Mouse (Mus musculus) megakaryocyte-erythroid progenitor cell, adult 5-6 weeks (primary cell): ENCODE results near the gene Nol12. TPM values are rescaled to one million over a fixed set of nuclear protein-coding genes. Genes with fewer than 3 reads are reported as not detected.

Experiments used
- ATAC-seq: replicated peaks from 2 replicates; pipeline ENCODE4 v1.8.0; 2016; ENCODE audit warnings: mild to moderate bottlenecking, inconsistent platforms; ENCODE audit not compliant: severe bottlenecking, poor library complexity, low FRiP score, low TSS enrichment
- total RNA-seq, 2 experiments: library from RNA; stranded (forward) in 1 of 2; stranded (reverse) in 1 of 2; fragments of 200-1000, 215-1000 nt in 1 of 2; fragments of >200 nt in 1 of 2; fragmentation: Nextera tagmentation in 1 of 2; gene quantifications; 2 replicates each; pipeline ENCODE4 v1.2.3; 2014 to 2017

The Nol12 gene
- 52.3 and 56.7 TPM in 2 replicates for total RNA-seq (2014; fragmentation: Nextera tagmentation)
- total RNA-seq (2017): 15.3 and 31.6 TPM in 2 replicates

DNA sequence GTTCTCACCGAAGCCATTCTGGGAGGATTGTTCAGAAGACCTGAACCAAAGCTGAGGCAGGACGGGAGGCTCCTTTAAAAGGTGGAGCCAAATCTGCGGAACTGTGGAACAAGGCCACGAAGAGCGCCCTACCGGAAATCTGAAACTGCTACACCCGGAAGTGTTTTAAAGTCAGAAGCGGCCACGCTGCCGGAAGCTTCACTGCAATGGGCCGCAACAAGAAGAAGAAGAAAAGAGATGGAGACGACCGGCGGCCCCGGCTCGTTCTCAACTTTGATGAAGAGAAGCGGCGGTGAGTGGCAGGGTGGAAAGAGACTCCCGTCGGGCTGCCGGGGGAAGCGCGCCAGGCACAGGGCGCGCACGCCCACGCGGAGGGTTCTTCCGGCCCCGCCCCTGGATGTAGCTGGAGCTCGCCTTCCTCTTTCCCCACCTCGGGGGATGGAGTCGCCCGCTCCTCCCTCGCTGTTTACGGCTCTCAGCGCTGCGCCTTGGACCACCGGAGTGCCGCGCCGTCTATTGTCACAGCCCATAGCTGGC is at the start of gene Nol12:
TSS of gene Nol12 (plus strand) at position 150 of the 537 bp plus-strand sequence.
- ATAC-seq: peak; percentile 74

DNA sequence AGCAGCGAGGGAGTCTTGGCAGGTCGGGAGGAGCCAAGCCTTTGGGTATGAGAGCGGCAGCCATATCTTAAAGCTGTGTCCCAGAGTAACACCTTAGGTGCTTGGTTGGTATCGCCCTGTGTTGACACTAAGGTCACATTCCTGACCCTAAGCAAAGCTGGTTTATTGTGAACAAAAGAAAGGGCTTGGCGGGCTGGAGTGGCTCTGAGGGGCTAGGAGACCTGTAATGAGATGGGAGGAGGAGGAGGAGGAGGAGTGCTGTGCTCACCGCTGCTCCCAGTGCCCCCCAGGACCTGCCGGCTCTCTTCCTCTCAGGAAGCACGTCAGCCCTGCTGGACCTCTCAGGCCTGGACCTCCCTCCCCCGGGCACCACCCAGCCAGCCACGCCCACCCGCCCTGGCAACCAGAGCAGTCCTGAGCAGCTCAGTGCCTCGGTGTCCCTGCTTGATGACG is 45.3 kb upstream of the Nol12 start:
- no peak for ATAC-seq

DNA sequence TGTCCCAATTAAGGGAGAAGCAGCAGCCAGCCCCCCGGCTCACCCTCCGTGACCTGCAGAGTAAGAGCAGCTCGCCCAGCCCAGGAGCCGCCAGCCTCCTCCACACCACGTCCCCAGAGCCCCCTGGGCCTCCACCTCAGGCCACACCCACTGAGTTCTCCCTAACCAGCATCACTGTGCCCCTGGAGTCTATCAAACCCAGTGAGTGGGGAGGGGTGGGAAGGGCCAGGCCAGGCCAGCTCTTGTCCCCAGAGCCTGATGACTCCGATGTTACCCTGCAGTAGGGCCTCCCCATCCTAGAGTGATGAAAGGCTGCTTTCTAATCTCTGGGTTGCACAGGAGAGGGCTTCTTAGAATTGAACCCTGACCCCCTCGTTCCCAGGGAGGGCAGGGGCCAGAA is 42.3 kb upstream of the Nol12 start:
- no peak for ATAC-seq

DNA sequence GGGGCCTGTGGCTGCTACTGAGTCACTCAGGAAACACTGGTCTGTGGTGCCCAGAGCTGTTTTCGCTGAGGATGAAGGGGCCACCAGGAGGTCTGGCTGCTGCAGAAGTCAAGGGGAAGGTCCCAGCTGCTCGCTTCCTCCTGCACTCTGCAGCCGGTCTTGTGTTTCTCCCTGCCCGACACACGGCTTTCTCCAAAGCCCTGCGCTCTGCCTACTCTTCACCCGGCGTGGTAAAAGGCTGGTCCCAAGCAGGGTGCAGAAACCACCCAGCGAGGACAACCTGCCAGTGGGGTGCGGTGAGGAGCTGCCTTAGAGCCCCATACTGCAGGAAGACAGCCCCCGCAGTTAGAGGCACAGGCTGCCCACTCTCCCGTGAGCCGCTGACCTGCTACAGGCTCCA is 40.0 kb upstream of the Nol12 start:
- no peak for ATAC-seq

DNA sequence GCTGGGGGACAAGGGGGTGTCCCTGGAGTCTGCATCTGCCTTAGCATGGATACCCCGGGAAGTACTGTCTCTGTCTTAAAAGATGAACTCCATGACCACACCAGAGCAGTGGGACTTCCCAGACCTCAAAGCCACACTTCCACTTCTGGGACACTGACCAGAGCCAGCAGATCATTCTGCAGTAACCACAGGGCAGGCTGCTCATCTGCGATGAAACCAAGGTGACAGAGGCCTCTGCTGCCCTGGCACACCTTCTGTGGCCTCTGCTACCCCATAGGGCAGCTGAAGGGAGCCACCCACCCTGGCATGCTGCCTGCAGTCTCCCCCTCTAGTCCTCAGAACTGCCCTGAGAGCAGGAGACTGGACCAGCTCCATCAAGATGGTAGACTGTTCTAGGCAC is 39.0 kb upstream of the Nol12 start:
- no peak for ATAC-seq

DNA sequence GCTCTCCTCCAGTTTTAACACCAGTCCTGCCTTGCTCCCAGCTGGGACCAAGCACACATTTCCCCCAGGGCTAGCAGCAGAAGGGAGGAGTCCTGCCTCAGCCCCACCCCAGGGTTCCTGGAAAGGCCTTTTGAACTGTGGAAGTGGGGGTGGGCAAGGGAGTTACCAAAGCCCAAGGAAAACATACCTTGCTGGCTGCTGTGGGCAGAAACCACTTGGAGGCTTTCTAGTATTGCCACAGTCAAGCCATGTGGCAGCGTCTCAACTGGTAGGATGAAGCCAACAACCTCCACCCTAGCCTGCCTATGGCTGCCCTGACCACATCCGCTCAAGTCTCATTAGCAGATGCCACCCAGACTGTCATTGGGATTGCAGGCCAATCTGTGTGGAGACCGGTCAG is 38.6 kb upstream of the Nol12 start:
- ATAC-seq: no peak

DNA sequence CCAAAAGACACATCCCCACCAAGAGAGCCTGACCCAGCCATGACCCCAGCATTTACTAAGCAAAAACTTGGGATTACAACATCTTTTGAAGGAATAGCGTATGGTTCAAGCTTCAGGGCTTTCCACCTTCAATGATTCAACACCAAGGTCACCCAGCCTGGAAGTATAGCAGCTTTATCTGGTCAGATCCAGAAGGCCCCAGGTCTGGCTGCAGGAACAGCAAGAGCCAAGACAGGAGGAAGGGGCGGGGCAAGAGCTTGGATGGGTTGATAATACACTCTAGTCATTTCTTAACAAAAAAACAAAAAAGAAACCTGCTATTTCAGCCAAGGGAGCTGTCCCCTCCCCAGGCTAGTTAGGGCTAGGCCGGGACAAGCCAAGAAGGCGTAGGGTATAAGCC is 37.2 kb upstream of the Nol12 start:
- ATAC-seq: peak; percentile 48

DNA sequence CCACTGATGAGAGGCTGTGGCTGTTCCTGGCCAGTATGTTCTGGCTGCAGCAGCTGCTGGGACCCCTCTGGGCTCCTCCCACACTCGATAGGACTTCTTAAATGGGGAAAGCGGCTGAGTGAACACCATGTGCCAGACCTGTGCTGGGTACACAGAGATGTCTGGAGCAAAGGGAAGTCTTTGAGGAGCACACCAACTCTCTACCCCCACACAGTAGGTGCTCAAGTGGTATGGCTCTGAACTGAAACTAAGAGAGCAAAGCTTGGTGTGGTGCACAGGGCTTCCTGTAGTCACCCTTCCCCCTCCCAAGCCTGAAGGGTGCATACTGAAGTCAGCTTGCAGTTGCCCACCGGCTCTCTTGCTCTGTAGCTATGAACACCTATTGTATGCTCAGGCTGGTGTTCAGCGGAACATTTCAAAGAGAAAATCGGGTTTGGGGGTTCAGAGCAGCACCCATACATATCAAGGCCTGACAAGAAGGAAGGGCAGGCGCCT is 36.2 kb upstream of the Nol12 start:
- ATAC-seq: no peak

DNA sequence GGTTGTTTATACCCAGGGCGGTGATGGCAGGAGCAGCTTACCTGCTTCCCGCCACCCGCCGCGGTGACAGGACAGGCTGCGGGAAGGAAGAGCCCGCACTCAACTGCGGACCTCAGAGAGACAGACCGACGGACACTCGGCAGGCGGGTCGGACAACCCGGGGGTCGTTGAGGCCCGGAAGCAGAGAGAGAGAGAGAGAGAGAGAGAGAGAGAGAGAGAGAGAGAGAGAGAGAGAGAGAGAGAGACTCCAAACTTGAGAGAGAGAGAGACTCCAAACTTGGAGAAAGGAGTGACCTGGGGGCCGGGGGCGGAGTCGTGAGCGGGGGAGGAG is 35.4 kb upstream of the Nol12 start, which contains the start of gene Gm49510:
TSS of gene Gm49510 (plus strand) at position 259 of the 331 bp plus-strand sequence.
- no peak for ATAC-seq

DNA sequence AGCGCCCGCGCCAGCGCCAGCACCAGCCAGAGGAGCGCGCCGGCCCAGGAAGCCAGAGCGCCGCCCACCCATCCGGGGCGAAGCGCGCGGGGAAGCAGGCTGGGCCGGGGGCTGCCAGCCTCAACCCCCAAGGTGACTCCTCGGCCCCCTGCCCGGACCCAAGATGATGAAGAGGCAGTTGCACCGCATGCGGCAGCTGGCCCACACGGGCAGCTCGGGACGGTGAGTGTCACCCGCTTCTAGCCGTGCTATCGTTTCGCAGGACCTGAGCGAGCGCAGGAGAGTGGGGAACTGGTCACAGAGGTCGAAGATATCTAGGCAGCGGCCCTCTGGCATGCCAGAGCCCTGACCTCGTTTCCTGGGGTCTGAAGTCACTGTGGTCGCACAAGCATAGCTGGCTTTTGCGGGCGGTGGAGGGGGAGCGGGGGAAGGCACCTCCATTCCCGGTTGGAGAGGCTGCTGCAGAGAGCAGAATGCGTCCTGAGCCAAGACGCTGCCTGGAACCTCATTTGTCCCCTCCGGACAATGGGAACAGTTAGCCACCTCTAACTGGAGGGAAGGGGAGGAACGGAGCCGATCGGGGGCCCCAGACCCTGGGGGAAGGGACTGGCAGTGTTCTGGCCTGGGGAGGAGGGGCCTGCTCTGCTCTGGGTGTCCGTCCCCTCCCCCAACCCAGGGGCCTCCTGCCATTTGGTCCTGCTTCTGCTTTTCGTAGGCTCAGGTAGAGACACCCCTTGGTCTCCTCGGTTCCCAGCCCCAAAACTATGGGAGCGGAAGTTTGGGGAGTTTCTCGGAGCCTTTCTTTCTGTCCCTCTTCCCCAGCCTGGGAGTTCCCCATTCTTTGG is 34.8 kb upstream of the Nol12 start, which contains the start of gene Sh3bp1:
TSS of gene Sh3bp1 (plus strand) at position 29 of the 845 bp plus-strand sequence.
- ATAC-seq: peak; percentile 35

DNA sequence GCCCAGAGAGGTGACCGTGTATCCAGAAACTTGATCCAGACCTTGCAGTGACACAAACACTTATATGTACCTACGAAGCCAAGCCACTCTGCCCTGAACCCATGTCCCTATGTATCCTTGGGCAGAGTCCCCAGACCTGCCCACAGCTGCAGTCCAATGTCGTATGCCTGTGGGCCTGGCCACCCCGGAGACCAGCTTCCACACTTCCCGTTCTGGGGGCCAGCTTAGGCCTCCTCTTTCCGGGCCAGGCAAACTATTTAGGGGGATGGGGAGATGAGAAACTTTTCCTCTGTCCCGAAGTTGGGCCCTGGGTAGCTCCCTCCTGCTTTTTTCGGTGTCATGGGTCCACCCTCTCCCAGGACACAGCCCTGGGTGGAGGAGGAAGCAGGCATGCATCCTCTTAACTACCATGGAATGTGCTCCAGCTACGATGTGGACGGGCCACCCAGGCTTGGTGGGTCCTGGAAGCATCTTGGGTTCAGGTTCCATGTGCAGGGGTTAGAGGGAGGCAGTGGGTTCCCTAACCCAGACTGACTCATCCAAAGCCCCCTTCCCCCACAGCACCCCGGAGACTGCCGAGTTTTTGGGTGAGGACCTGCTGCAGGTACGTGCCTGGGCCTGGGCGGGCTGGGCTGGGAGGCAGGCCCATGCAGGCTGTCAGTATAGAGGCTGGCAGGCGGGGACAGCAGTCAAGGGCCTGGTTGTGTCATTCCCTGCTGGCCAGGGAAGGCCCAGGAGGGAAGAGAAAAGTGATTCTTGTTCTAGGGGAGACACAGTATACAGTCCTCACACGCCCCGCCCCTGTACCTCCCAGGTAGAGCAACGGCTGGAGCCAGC is 33.9 kb upstream of the Nol12 start:
- ATAC-seq: no peak

DNA sequence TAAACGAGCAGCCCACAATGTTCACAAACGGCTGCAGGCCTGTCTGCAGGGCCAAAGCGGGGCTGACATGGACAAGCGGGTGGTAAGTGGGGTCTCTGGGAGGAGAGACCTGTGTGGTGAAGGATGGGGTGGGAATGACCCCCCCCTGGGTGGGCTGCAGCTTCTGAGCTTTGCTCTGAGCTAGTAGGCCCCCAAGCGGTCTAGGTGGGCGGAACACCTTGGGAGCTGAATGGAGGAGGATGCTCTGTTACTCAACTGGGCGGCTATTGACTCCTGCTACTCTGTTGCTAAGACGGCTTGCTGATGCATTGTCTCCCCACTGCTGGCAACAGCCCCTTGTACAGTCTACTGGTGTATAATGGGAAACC is 33.3 kb upstream of the Nol12 start:
- ATAC-seq: no peak

DNA sequence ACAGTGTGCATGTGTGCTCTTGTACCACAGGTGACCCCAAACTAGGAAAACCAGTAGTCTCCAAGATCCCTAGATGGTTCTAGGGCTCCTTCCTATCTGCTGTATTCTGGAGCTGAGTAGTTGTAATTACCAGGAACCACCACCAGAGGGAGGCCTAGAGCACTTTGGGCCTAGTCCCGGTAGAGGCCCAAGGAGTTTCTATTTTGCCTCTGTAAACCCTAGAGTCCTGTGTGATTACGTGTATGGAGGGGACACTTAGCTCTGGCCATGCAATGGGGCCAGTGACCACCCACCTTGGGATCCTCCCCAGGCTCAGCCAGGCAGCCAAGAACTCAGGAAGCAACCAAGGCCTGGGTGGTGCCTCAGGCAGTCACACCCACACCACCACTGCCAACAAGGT is 31.5 kb upstream of the Nol12 start:
- 0 out of 2 replicates have a peak, but pooled peaks have one; percentile 42 for ATAC-seq

DNA sequence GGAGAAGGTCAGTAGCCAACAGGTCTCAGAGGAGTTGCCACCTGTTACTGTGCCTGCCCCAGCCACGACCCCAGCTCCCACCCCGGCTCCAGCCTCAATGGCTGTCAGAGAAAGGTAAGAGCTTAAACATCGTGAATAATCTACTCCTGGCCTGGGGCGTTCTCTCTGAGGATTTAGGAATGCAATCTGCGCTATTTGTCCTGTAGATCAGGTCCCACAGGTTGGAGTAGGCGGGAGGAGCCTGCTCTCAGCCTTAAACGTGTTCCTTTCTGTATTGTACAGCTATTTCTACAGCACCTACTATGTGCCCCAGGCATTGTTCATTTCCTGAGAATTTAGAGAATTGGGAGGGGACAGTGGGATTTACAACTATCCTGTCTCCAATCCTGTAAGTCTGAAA is 26.3 kb upstream of the Nol12 start:
- ATAC-seq: no peak

DNA sequence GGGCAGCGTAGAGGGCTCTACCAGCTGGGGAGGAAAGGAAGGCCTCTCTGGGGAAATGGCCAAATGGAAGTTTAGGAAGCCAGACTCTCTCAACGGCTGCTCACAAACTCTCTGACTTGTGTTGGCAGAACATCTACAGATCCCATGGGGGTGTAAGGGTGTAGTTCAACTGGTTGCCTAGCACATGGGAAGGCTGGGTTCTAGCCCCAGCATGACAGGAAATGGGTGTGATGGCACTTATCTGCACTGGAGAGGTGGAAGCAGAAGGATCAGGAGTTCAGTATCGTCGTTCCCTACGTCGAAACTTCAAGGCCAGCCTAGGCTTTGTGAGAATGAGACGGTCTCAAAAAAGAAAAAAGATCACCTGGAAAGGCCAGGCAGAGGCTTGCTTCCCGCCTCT is 25.8 kb upstream of the Nol12 start:
- ATAC-seq: no peak

DNA sequence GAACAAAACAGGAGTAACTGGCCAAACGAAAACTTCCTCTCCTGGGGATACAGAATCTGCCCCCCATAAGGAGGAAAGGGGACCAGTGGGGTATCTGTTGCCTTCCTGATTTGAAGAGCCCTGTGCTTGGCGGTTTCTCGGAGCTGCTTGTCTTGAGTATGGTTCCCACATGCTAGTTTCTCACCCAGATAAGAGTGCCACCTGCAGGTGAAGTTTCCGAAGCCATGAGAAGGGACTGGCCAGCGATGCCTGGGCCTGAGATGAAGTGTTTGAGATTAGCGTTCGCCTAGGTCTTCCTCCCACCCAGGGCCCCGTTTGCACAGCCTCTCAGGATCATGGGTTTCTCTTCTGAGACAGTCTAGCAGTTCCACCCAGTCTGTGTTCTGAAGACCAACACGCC is 22.7 kb upstream of the Nol12 start:
- 0 out of 2 replicates have a peak, but pooled peaks have one; percentile 11 for ATAC-seq

DNA sequence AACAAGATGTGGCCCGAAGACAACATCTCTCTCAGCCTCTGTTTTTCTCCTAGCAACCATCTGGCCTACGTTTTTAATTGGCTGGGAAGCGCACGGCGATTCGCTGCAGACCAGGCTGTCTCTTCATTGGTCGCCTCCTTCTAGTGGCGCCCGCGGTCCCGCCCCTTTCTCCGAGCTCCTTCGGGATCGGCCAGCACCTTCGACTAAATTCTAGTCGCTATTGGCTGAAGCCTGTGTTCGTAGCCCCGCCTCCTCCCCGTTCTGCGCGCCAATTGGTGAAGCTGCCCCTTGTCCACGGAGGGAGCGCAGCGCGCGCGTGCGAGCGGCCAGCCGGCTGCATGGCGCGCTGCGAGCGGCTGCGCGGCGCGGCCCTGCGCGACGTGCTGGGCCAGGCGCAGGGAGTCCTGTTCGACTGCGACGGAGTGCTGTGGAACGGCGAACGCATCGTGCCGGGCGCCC is 21.1 kb upstream of the Nol12 start, which contains the start of gene Pdxp:
TSS of gene Pdxp (plus strand) at position 288 of the 459 bp plus-strand sequence.
- ATAC-seq: peak; percentile 90

DNA sequence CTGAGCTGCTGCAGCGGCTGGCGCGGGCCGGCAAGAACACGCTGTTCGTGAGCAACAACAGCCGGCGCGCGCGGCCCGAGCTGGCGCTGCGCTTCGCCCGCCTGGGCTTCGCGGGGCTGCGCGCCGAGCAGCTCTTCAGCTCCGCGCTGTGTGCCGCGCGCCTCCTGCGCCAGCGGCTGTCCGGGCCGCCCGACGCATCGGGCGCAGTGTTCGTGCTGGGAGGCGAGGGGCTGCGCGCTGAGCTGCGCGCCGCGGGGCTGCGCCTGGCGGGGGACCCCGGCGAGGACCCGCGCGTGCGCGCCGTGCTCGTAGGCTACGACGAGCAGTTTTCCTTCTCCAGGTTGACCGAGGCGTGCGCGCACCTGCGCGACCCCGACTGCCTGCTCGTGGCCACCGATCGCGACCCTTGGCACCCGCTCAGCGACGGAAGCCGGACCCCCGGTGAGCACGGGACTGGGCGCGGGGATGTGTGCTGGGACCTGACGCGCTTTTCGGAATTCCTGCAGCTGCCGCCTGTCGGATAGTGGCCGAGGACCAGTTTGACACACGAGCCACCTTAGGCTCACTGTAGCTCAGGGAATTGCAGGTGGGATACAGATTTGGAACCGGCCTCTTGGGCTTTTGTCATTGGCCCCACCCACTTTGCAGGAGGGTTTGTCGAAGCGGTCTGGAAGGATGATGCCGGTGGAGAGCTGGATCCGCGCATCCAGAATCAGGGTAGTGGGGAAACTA is 20.5 kb upstream of the Nol12 start:
- ATAC-seq: no peak
